Mouse (Mus musculus): Measurements from ENCODE around the gene Htr1f. TPM values are rescaled to one million over a fixed set of nuclear protein-coding genes. Genes with fewer than 3 reads are reported as not detected.

Gene Htr1f
- total RNA-seq, 2 experiments from 2014 or later = 5.4 to 5.8 TPM

- Histone ChIP-seq H3K27ac (no peak overlapping the region), H3K4me3 (no peak overlapping the region)
- no peak for DNase-seq (ENCODE audit: low spot score in 2 of 2)
- TF ChIP-seq CTCF (conservative IDR thresholded peaks at IDR 0.05) = no peak
Measured at GRCm38 (mm10) chr16:64877314-64877713, 228.3 kb downstream of the Htr1f start.

- DNase-seq (ENCODE audit: low spot score in 2 of 2) = no peak
- no peak overlapping the region for H3K27ac ChIP-seq
- H3K4me3 ChIP-seq = no peak overlapping the region
- TF ChIP-seq CTCF (conservative IDR thresholded peaks at IDR 0.05) = no peak
Measured at GRCm38 (mm10) chr16:64876631-64877265, 228.9 kb downstream of the Htr1f start.

- TF ChIP-seq CTCF (conservative IDR thresholded peaks at IDR 0.05) = no peak
Measured at GRCm38 (mm10) chr16:64875822-64876221, 229.8 kb downstream of the Htr1f start.

DNA sequence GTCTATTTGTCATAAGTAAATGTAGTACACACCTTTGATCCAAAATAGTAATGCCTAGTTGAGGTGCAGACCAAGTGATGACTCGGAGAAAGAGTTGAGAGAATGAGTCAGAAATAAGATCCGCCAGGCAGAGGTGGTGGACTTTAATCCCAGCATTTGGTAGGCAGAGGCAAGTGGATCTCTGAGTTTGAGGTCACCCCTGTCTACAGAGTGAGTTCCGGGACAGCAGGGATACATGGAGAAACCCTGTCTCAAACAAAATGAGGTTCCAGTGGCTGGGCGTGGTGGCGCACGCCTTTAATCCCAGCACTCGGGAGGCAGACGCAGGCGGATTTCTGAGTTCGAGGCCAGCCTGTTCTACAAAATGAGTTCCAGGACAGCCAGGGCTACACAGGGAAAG, 230.3 kb downstream of the Htr1f start:
- Histone ChIP-seq H3K27ac (no peak overlapping the region), H3K4me3 (no peak overlapping the region)
- no peak for TF ChIP-seq CTCF (conservative IDR thresholded peaks at IDR 0.05)
- DNase-seq (ENCODE audit: low spot score in 2 of 2) = no peak

More at GRCm38 (mm10) chr16:64875822-64876221, 229.8 kb downstream of the Htr1f start:
- DNase-seq (ENCODE audit: low spot score in 2 of 2) = no peak
- Histone ChIP-seq H3K4me3 (no peak overlapping the region), H3K27ac (no peak overlapping the region)

Small RNAs within 50 kb of the gene (microRNA-seq; reads per million reads assigned to microRNA genes)
- 0 reads per million in 2 experiments for gene Gm23374
